Mouse (Mus musculus) midbrain, embryonic 16.5 days (tissue): ENCODE measurements at regions not wholly inside any gene's neighbourhood (a gene's known extent, or its start where the extent isn't known, plus 50 kb on each side); places are given as distances from the start of the nearest gene placed in this dataset.

Experiments
- ATAC-seq: fragments of 200-750 bp; cut with Nextera tagmentation; 2 replicates; pipeline ENCODE4 v1.8.0; 2017; ENCODE audit warnings: moderate TSS enrichment
- H3K27ac ChIP-seq: fragments of 300-500 bp; sonication (generic); 2 replicates; pipeline ENCODE4 v1.5.1; 2014; ENCODE audit warnings: mild to moderate bottlenecking, low read length, mixed read lengths
- H3K27me3 ChIP-seq: fragments of 300-500 bp; sonication (generic); 2 replicates; pipeline ENCODE4 v1.6.1; 2014; ENCODE audit warnings: low read depth, low read length, mixed read lengths; ENCODE audit not compliant: control insufficient read depth, insufficient read depth
- H3K36me3 ChIP-seq: fragments of 300-500 bp; sonication (generic); 2 replicates; pipeline ENCODE4 v1.6.1; 2014; ENCODE audit warnings: mild to moderate bottlenecking, low read length, moderate library complexity, mixed read lengths; ENCODE audit not compliant: control insufficient read depth, insufficient read depth
- H3K4me1 ChIP-seq: fragments of 300-500 bp; sonication (generic); 2 replicates; pipeline ENCODE4 v1.6.1; 2014; ENCODE audit warnings: mild to moderate bottlenecking, low read length, mixed read lengths; ENCODE audit not compliant: control insufficient read depth, insufficient read depth
- H3K4me2 ChIP-seq: fragments of 300-500 bp; sonication (generic); 2 replicates; pipeline ENCODE4 v1.6.1; 2014; ENCODE audit warnings: mild to moderate bottlenecking, low read length, mixed read lengths
- H3K4me3 ChIP-seq: fragments of 300-500 bp; sonication (generic); 2 replicates; pipeline ENCODE4 v1.5.1; 2014; ENCODE audit warnings: low read depth, mild to moderate bottlenecking, low read length, moderate library complexity, mixed read lengths
- H3K9ac ChIP-seq: fragments of 300-500 bp; sonication (generic); 2 replicates; pipeline ENCODE4 v1.6.1; 2014; ENCODE audit warnings: low read depth, low read length, mixed read lengths
- H3K9me3 ChIP-seq: fragments of 300-500 bp; sonication (generic); replicated peaks from 2 replicates; pipeline ENCODE4 v1.6.1; 2014; ENCODE audit warnings: mild to moderate bottlenecking, low read length, mixed read lengths; ENCODE audit not compliant: control insufficient read depth, poor library complexity, severe bottlenecking
- WGBS: fragments of 180-500 bp; shearing (Covaris S2); extraction: QIAGEN DNeasy Blood & Tissue Kit; methylation state at CpG from one replicate; pipeline ENCODE4 v1.1.7; 2014; 5-methylcytosine and 5-hydroxymethylcytosine counted together

- Histone ChIP-seq H3K36me3 (no peaks in the 10 kb centered on the region), H3K4me3 (no peak overlapping the region), H3K9me3 (no peaks in the 10 kb centered on the region), H3K27me3 (no peaks in the 10 kb centered on the region), H3K27ac (no peak overlapping the region), H3K4me1 (no peaks in the 10 kb centered on the region), H3K4me2 (no peak overlapping the region), H3K9ac (no peak overlapping the region)
- 71% methylated on average over 2 of the region's 2 CpGs for WGBS
- ATAC-seq = no peak
These were observed 629.6 kb upstream of the Adgra3 start for GRCm38 (mm10) chr5:50688362-50688761.

GRCm38 (mm10) chr5:50683966-50684365 is 625.2 kb upstream of the Adgra3 start:
- no peak for ATAC-seq
- no peaks in the 10 kb centered on the region for H3K27me3 ChIP-seq
- H3K9me3 ChIP-seq = no peaks in the 10 kb centered on the region
- no peak overlapping the region for H3K27ac ChIP-seq
- H3K36me3 ChIP-seq = no peaks in the 10 kb centered on the region
- H3K4me2 ChIP-seq = no peak overlapping the region
- no peaks in the 10 kb centered on the region for H3K4me1 ChIP-seq
- 84% methylated on average over 5 of the region's 5 CpGs for WGBS
- no peak overlapping the region for H3K4me3 ChIP-seq
- no peak overlapping the region for H3K9ac ChIP-seq

GRCm38 (mm10) chr5:50636539-50636938 is 577.7 kb upstream of the Adgra3 start:
- Histone ChIP-seq H3K27me3 (no peaks in the 10 kb centered on the region), H3K9me3 (no peaks in the 10 kb centered on the region), H3K9ac (no peak overlapping the region), H3K4me3 (no peak overlapping the region), H3K4me2 (no peak overlapping the region), H3K36me3 (no peaks in the 10 kb centered on the region), H3K4me1 (no peaks in the 10 kb centered on the region), H3K27ac (no peak overlapping the region)
- no peak for ATAC-seq

GRCm38 (mm10) chr5:50626648-50627047 is 567.8 kb upstream of the Adgra3 start:
- Histone ChIP-seq H3K27me3 (no peaks in the 10 kb centered on the region), H3K27ac (no peak overlapping the region), H3K36me3 (no peaks in the 10 kb centered on the region), H3K9ac (no peak overlapping the region), H3K4me1 (no peaks in the 10 kb centered on the region), H3K9me3 (no peaks in the 10 kb centered on the region), H3K4me3 (no peak overlapping the region), H3K4me2 (no peak overlapping the region)
- no peak; the same call in 1 of the 2 replicates for ATAC-seq
- WGBS = 60% methylated on average over 6 of the region's 6 CpGs

GRCm38 (mm10) chr5:50624206-50624605 is 565.4 kb upstream of the Adgra3 start:
- no peaks in the 10 kb centered on the region for H3K36me3 ChIP-seq
- H3K9ac ChIP-seq = no peak overlapping the region
- no peaks in the 10 kb centered on the region for H3K4me1 ChIP-seq
- no peak overlapping the region for H3K4me3 ChIP-seq
- H3K9me3 ChIP-seq = no peaks in the 10 kb centered on the region
- no peak overlapping the region for H3K27ac ChIP-seq
- no peaks in the 10 kb centered on the region for H3K27me3 ChIP-seq
- ATAC-seq = no peak
- no peak overlapping the region for H3K4me2 ChIP-seq
